Mouse (Mus musculus): ENCODE measurements around the gene Gdf15. TPM values are rescaled to one million over a fixed set of nuclear protein-coding genes. Genes with fewer than 3 reads are reported as not detected.
A peak's percentile ranks its signal among the peaks of the same experiment; 100 is the strongest.

Gdf15 gene
- polyA plus RNA-seq, 1 experiment from 2014 or later, result 0.10 TPM

DNA sequence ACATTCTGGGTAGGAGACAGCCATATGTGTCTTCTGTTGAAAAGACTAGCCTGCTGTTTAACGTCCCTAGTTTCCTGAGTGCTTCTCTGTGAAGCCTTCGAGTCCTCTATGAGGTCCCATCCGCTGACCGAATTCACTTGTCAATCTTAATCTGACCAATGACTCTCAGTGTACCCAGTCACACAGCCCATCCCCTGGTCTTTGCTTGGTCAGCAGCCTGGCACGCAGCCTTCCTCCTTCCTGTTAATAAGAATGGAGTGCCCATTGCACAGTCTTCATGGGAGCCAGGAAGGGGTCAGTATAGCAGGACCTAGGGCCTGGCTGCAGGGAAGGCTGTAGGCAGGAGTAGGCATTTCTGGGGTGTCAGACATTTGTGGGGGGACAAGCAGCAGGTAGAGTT, 17.8 kb downstream of the Gdf15 start:
- Histone ChIP-seq H3K9me3 (ENCODE audit: control insufficient read depth, low read length) (no peaks in the 10 kb centered on the region), H3K4me1 (ENCODE audit: control insufficient read depth, insufficient read depth, low read length) (peaks cover 16% of the 10 kb centered on the region), H3K27me3 (ENCODE audit: control insufficient read depth, insufficient read depth, low read length) (no peaks in the 10 kb centered on the region), H3K4me3 (ENCODE audit: low read depth, low read length) (no peak overlapping the region), H3K4me2 (no peak overlapping the region), H3K27ac (ENCODE audit: low read depth, low read length) (no peak overlapping the region), H3K36me3 (ENCODE audit: control insufficient read depth, insufficient read depth, low read length) (no peaks in the 10 kb centered on the region), H3K9ac (ENCODE audit: low read length) (no peak overlapping the region)
- no peak for DNase-seq (ENCODE audit: low spot score, missing footprints)
- 78% methylated on average over 5 of the region's 5 CpGs for WGBS
- ATAC-seq (ENCODE audit: low FRiP score), result no peak

DNA sequence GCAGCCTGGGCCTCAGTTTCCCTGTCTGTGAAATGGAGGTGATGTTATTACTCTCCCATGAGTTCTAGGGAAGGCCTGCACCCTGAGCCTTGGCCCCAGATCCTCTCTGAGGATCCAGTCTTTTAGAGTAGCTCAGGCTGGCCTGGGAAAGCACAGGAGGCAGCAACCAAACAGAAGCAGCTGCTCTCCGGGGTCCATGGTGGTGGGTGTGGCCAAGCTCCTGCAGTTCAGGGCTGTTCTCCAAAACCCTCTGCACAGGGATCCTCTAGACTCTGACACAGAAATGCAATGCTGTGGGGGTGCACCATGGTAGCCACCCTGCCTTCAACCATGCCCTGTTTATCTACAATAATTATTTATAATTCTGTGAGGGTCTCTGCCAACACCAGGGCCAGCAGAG, 18.5 kb downstream of the Gdf15 start:
- DNase-seq (ENCODE audit: low spot score, missing footprints) (no peak), ATAC-seq (ENCODE audit: low FRiP score) (no peak)
- H3K9ac ChIP-seq (ENCODE audit: low read length), result no peak overlapping the region
- no peak overlapping the region for H3K27ac ChIP-seq (ENCODE audit: low read depth, low read length)
- H3K4me1 ChIP-seq (ENCODE audit: control insufficient read depth, insufficient read depth, low read length), result peaks cover 20% of the 10 kb centered on the region
- no peak overlapping the region for H3K4me2 ChIP-seq
- H3K27me3 ChIP-seq (ENCODE audit: control insufficient read depth, insufficient read depth, low read length), result no peaks in the 10 kb centered on the region; the same call in 1 of the 2 replicates
- no peaks in the 10 kb centered on the region for H3K9me3 ChIP-seq (ENCODE audit: control insufficient read depth, low read length)
- 32% methylated on average over 1 of the region's 1 CpGs for WGBS
- H3K4me3 ChIP-seq (ENCODE audit: low read depth, low read length), result no peak overlapping the region
- no peaks in the 10 kb centered on the region for H3K36me3 ChIP-seq (ENCODE audit: control insufficient read depth, insufficient read depth, low read length)

DNA sequence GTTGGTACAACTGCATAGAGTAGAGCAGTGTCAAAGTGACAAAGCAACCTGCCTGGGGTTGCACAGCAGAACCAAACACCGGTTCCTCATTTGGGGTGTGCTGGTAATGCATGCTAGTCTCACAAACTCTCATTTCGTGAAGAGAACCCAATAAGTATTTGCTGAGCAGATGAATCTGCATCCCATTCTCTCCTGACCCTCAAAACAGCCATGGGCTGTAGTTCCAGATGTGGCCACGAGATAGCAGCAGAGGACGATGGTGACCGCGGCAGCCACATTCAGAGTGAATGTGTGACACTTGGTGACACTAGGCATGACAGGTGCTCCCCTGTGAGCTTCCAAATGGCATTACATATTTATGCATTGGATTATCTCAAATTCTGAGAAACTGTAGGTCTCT, 20.4 kb downstream of the Gdf15 start:
- WGBS, result under 1% methylated on average over 6 of the region's 6 CpGs
- H3K4me2 ChIP-seq, result peak overlapping the region; percentile 92
- no peaks in the 10 kb centered on the region; the same call in 1 of the 2 replicates for H3K27me3 ChIP-seq (ENCODE audit: control insufficient read depth, insufficient read depth, low read length)
- peak overlapping the region; percentile 42 for H3K4me3 ChIP-seq (ENCODE audit: low read depth, low read length)
- no peaks in the 10 kb centered on the region for H3K36me3 ChIP-seq (ENCODE audit: control insufficient read depth, insufficient read depth, low read length)
- H3K9ac ChIP-seq (ENCODE audit: low read length), result peak overlapping the region; percentile 64
- H3K4me1 ChIP-seq (ENCODE audit: control insufficient read depth, insufficient read depth, low read length), result peaks cover 37% of the 10 kb centered on the region
- ATAC-seq (ENCODE audit: low FRiP score) (no peak), DNase-seq (ENCODE audit: low spot score, missing footprints) (peak; percentile 99)
- no peak overlapping the region for H3K27ac ChIP-seq (ENCODE audit: low read depth, low read length)
- no peaks in the 10 kb centered on the region for H3K9me3 ChIP-seq (ENCODE audit: control insufficient read depth, low read length)

DNA sequence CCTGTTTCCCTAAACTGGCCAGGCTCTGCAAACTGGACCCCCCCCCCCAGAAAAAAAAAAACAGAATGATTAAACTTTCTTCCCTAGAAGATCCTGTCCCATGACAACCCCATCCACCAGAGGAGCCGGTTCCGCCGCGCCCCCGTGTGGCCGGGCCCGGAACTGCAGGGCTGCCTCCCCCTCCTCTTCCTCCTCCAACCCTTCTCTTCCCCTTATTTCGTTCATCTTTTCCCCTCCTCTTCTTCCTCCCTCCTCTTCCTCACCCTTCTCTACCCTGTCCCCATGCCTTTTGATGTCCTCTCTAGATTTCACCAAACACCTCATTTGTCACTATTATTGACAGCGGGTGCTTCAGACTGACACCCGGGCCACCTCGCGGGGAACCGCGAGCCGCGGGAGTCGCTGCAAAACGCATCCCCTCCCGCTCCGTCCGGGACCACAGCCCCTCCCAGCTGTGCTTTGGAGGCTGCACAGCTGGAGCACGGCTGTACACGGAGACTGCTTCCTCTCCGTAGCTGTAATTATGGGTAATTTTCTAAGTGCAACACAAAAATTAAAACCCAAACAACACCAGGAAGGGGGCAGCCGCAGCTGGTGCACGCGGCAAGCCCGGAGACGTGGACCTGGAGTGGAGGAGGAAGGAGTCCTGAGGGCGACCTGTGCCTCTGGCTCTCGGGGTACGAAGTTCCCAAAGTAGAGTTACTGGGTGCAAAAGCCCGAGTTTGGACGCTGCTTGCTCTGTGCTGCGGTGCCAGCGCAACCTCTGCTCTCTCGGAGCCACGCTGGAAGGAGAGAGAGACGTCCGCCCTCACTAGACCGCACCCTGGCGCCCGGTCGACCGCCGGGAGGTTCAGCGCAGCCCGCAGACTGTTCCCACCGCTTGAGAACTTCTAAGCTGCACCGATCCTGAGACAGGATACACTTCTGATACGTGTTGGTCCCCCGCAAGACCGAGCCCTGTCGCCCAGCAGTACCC, 21.2 kb downstream of the Gdf15 start:
- Histone ChIP-seq H3K9me3 (ENCODE audit: control insufficient read depth, low read length) (no peaks in the 10 kb centered on the region), H3K27me3 (ENCODE audit: control insufficient read depth, insufficient read depth, low read length) (no peaks in the 10 kb centered on the region; the same call in 1 of the 2 replicates), H3K4me3 (ENCODE audit: low read depth, low read length) (peak overlapping the region; percentile 42), H3K36me3 (ENCODE audit: control insufficient read depth, insufficient read depth, low read length) (no peaks in the 10 kb centered on the region), H3K4me1 (ENCODE audit: control insufficient read depth, insufficient read depth, low read length) (peaks cover 40% of the 10 kb centered on the region), H3K4me2 (peak overlapping the region; percentile 92), H3K9ac (ENCODE audit: low read length) (peak overlapping the region; percentile 64), H3K27ac (ENCODE audit: low read depth, low read length) (peak overlapping the region; percentile 93; the same call in 1 of the 2 replicates)
- ATAC-seq (ENCODE audit: low FRiP score), result no peak
- peak; percentile 100 for DNase-seq (ENCODE audit: low spot score, missing footprints)
- WGBS, result under 1% methylated on average over 53 of the region's 54 CpGs

DNA sequence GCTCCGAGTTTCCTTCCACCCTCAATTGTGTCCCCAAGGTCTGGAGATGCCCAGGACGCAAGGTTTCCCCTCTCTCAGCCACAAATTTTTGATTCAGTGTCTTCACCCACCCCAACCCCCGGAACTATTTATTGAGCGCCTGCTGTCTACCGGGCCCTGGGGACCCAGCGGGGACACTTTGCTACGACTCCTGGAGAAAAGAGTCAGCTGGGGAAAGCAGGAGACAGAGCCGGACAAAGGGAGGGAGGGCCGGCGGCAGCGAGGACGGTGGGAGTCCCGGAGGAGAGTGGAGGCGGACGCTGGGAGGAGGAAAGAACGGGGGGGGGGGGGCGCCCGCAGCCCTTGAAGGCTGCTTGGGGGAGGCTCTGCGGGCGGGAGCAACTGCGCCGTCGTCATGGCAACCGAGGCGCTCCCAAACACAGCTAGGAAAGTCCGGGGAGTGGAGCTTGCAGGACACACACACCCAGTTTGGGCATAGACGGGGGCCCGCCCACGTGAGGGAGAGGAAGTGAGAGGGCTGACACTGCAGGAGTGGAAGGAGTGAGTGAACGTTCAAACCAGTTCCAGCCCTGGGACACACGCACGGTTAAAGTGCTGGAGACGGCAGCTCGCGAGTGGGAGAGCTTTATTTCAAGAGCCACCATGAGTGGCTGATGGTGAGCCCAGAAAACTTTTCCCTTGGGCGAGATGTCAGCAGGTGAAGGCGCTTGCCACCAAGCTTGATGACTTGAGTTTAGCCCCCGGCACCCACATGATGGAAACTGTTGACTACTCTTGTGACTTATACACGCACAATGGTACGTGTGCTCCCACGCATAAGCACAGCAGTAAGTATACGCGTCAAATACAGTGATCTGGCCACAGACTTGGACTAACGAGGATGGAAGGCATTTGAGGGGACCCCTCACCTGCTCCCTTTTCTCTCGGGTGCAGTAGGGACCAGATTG, 22.1 kb downstream of the Gdf15 start:
- peak overlapping the region; percentile 92 for H3K4me2 ChIP-seq
- no peaks in the 10 kb centered on the region; the same call in 1 of the 2 replicates for H3K27me3 ChIP-seq (ENCODE audit: control insufficient read depth, insufficient read depth, low read length)
- H3K4me3 ChIP-seq (ENCODE audit: low read depth, low read length), result peak overlapping the region; percentile 42
- H3K27ac ChIP-seq (ENCODE audit: low read depth, low read length), result peak overlapping the region; percentile 93
- ATAC-seq (ENCODE audit: low FRiP score) (peak; percentile 60), DNase-seq (ENCODE audit: low spot score, missing footprints) (peak; percentile 98)
- H3K9me3 ChIP-seq (ENCODE audit: control insufficient read depth, low read length), result no peaks in the 10 kb centered on the region
- H3K36me3 ChIP-seq (ENCODE audit: control insufficient read depth, insufficient read depth, low read length), result no peaks in the 10 kb centered on the region
- peaks cover 40% of the 10 kb centered on the region for H3K4me1 ChIP-seq (ENCODE audit: control insufficient read depth, insufficient read depth, low read length)
- 1% methylated on average over 45 of the region's 45 CpGs for WGBS
- peak overlapping the region; percentile 70 for H3K9ac ChIP-seq (ENCODE audit: low read length)

DNA sequence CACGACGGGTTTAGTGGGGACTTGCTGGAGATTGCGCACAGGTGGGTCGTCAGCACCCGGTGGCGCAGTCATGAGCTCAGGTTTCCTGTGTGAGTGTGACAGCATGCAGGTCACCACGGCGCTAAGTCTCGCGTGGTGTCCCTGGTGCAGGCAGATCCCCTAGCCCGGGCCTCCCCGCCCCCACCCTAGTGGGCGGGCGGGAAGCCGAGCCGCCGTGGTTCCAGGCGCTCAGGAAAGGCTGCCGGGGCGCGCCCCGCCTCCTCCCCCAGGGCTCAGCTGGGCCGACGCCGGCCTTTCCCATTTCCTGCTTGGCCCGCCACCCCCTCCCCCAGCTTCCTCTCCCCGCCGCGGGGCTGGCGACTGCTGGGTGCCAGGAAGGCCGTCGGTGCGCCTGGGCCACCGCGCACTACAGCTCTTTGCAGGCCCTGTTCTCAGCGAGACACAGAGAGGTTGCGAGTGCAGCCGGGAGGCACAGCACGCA, 22.8 kb downstream of the Gdf15 start:
- Histone ChIP-seq H3K4me3 (ENCODE audit: low read depth, low read length) (peak overlapping the region; percentile 42), H3K4me1 (ENCODE audit: control insufficient read depth, insufficient read depth, low read length) (peaks cover 40% of the 10 kb centered on the region), H3K9ac (ENCODE audit: low read length) (peak overlapping the region; percentile 70), H3K36me3 (ENCODE audit: control insufficient read depth, insufficient read depth, low read length) (no peaks in the 10 kb centered on the region), H3K9me3 (ENCODE audit: control insufficient read depth, low read length) (no peaks in the 10 kb centered on the region), H3K27me3 (ENCODE audit: control insufficient read depth, insufficient read depth, low read length) (no peaks in the 10 kb centered on the region; the same call in 1 of the 2 replicates), H3K27ac (ENCODE audit: low read depth, low read length) (peak overlapping the region; percentile 93), H3K4me2 (peak overlapping the region; percentile 92)
- peak; percentile 98 for DNase-seq (ENCODE audit: low spot score, missing footprints)
- ATAC-seq (ENCODE audit: low FRiP score), result peak; percentile 56
- 0% methylated on average over 24 of the region's 39 CpGs for WGBS

DNA sequence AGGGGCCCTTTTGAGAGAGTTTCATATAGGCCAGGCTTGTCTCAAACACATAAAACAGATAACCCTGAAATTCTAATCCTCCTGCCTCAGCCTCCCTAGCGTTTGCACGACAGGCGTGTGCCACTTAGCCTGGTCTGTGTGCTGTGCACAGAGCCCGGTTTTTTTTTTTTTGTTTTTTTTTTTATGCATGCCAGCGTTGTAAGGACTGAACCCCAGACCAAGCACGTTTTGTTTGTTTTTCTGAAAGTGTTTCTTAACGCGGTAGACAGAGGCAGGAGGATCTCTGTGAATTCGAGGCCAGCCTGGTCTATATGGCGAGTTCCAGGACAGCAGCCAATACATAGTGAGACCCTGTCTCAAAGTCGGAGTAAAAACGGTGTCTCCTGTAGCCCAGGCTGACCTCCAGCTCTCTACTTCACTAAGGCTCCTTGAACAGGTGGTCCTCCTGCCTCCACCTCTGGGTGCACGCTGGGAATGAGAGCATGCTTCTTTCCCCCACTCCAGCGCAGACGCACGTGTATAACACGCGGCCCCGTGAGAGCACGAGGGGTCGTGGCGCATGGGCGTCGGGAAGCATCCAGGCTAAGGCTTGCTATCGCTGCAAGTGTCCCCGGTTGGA, 23.4 kb downstream of the Gdf15 start, which contains the start of gene Ssbp4:
Gene Ssbp4 (minus strand): TSS at position 124 of the 619 bp plus-strand sequence.
- Histone ChIP-seq H3K9me3 (ENCODE audit: control insufficient read depth, low read length) (no peaks in the 10 kb centered on the region), H3K4me1 (ENCODE audit: control insufficient read depth, insufficient read depth, low read length) (peaks cover 43% of the 10 kb centered on the region), H3K4me2 (peak within 1 kb of the TSS; percentile 92), H3K36me3 (ENCODE audit: control insufficient read depth, insufficient read depth, low read length) (no peaks in the 10 kb centered on the region), H3K9ac (ENCODE audit: low read length) (peak within 1 kb of the TSS; percentile 88), H3K27me3 (ENCODE audit: control insufficient read depth, insufficient read depth, low read length) (no peaks in the 10 kb centered on the region; the same call in 1 of the 2 replicates), H3K27ac (ENCODE audit: low read depth, low read length) (peak within 1 kb of the TSS; percentile 93), H3K4me3 (ENCODE audit: low read depth, low read length) (peak within 1 kb of the TSS; percentile 79)
- no peak for DNase-seq (ENCODE audit: low spot score, missing footprints)
- ATAC-seq (ENCODE audit: low FRiP score), result no peak
- 5% methylated on average over 26 of the region's 26 CpGs for WGBS

Measured in midbrain, embryonic 11.5 days (tissue).